Mouse (Mus musculus) heart, adult 2 months (tissue): Measurements from ENCODE around the gene Zfp345. TPM values are rescaled to one million over a fixed set of nuclear protein-coding genes. Genes with fewer than 3 reads are reported as not detected.
A peak's percentile ranks its signal among the peaks of the same experiment; 100 is the strongest.
"Not testable (repeated sequence)": the region's sequence is repeated elsewhere in the genome, so short reads cannot be mapped to it uniquely, and the experiment has no call there.

Experiments
- DNase-seq, 2 experiments: peaks; one replicate each; pipeline ENCODE4 v3.0.0; 2021
- H3K27ac ChIP-seq: fragments of 200-600 bp; 2 replicates; pipeline ENCODE4 v1.8.1; 2022
- H3K27me3 ChIP-seq: fragments of 200-500 bp; 2 replicates; pipeline ENCODE4 v1.6.1; 2012; ENCODE audit warnings: mild to moderate bottlenecking, low read length, inconsistent platforms, mixed read lengths; ENCODE audit not compliant: control insufficient read depth, insufficient read depth
- H3K36me3 ChIP-seq: fragments of 200-500 bp; 2 replicates; pipeline ENCODE4 v1.6.1; 2012; ENCODE audit warnings: low read length, inconsistent platforms; ENCODE audit not compliant: control insufficient read depth, insufficient read depth
- H3K4me1 ChIP-seq: fragments of 200-500 bp; 2 replicates; pipeline ENCODE4 v1.6.1; 2011; ENCODE audit warnings: low read length; ENCODE audit not compliant: control insufficient read depth, insufficient read depth
- H3K4me3 ChIP-seq: fragments of 200-600 bp; 2 replicates; pipeline ENCODE4 v1.8.1; 2022
- H3K79me2 ChIP-seq: fragments of 200-500 bp; replicated peaks from 2 replicates; pipeline ENCODE4 v1.6.1; 2012; ENCODE audit warnings: mild to moderate bottlenecking, inconsistent platforms, low read length, moderate library complexity, mixed read lengths; ENCODE audit not compliant: control insufficient read depth, insufficient read depth
- H3K9ac ChIP-seq: fragments of 200-500 bp; 2 replicates; pipeline ENCODE4 v1.6.1; 2012; ENCODE audit warnings: low read depth, mild to moderate bottlenecking, control low read depth, inconsistent platforms, low read length, mixed read lengths
- CTCF ChIP-seq: fragments of 200-600 bp; IDR thresholded peaks from 2 replicates; pipeline ENCODE4 v1.8.1; 2022; ENCODE audit warnings: antibody characterized with exemption, mild to moderate bottlenecking, moderate library complexity
- EP300 ChIP-seq: fragments of 200-500 bp; IDR thresholded peaks from 2 replicates; pipeline ENCODE4 v1.6.1; 2011; ENCODE audit warnings: low read depth, low read length, control low read depth; ENCODE audit not compliant: insufficient read depth
- POLR2A ChIP-seq: fragments of 200-500 bp; IDR thresholded peaks from 2 replicates; pipeline ENCODE4 v1.6.1; 2011; ENCODE audit warnings: mild to moderate bottlenecking, low read depth, low read length, control low read depth; ENCODE audit not compliant: insufficient read depth
- WGBS: fragments of 180-500 bp; shearing (Covaris S2); methylation state at CpG from one replicate; pipeline ENCODE4 v1.1.7; 2018; 5-methylcytosine and 5-hydroxymethylcytosine counted together
- intact Hi-C: fragments of 180-260 bp; cut with DNase I; formaldehyde crosslinking; loops from one replicate; pipeline ENCODE4 v1.15.1; 2025
- long read RNA-seq: library from polyadenylated mRNA; stranded (forward); transcript quantifications from one replicate; pipeline ENCODE4 v2.0.0, GENCODE M21; 2021
- polyA plus RNA-seq: library from polyadenylated mRNA; depleted of rRNA; stranded (reverse); fragments of >200 nt; gene quantifications from 2 replicates; pipeline ENCODE4 v1.2.3, GENCODE M21; 2012; rRNA removed
- total RNA-seq, 2 experiments: library from RNA; stranded (reverse); gene quantifications; 2 replicates each; pipeline ENCODE4 v1.2.3; 2021

Gene Zfp345
- under 1 TPM in 1 of 2 experiments, not detected in 1; 0.14 TPM for total RNA-seq
- not detected in 2 replicates for polyA plus RNA-seq
- long read RNA-seq, result 0 reads

- H3K36me3 ChIP-seq, H3K4me1 ChIP-seq, H3K4me3 ChIP-seq, intact Hi-C loops, H3K9ac ChIP-seq, H3K27me3 ChIP-seq, H3K27ac ChIP-seq, H3K79me2 ChIP-seq: not testable (repeated sequence)
- WGBS, result 54% methylated on average over 8 of the region's 8 CpGs
- DNase-seq, result peak in 1 of 2 experiments; percentile 5
- TF ChIP-seq CTCF, result peak; percentile 45
Measured at GRCm38 (mm10) chr2:150484939-150485778, at the start of gene Zfp345. Zfp345 (minus strand) TSS chr2:150485091.

DNA sequence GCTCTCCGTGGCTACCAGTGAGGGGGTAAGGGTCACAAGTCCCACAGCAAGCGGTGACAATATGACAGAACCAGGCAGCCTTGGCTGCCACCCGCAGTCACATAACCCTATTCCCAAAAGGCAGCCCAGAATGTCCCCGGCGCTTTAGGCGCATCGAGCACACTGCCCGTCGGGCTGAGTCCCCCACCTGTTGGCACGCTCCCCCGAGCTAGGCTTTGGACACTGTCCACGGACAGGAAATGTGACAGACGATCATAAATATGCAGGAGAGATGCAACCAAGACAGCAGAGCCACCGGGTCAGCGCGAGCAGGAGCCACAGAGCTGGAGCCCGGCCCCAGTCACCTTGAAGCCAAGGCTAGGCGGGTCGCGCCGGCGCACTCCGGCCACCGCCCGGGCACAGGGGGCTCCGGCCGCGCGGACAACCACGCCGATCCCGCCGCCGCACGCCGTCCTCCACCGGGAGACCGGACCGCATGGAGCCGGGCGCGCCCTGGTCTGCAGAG, 40.9 kb upstream of the Zfp345 start:
- no peak overlapping the region for H3K4me3 ChIP-seq
- intact Hi-C loops, result no loop called here
- no peak overlapping the region for H3K27ac ChIP-seq
- no peaks in the 10 kb centered on the region for H3K36me3 ChIP-seq
- no peak overlapping the region for H3K9ac ChIP-seq
- TF ChIP-seq POLR2A (no peak), EP300 (no peak), CTCF (no peak)
- DNase-seq, result no peak
- no peaks in the 10 kb centered on the region for H3K4me1 ChIP-seq
- WGBS, result 4% methylated on average over 42 of the region's 42 CpGs
- no peaks in the 10 kb centered on the region for H3K79me2 ChIP-seq
- H3K27me3 ChIP-seq, result peaks cover 6% of the 10 kb centered on the region

GRCm38 (mm10) chr2:150512837-150513236, 27.9 kb upstream of the Zfp345 start:
- Histone ChIP-seq H3K27ac (no peak overlapping the region), H3K27me3 (no peaks in the 10 kb centered on the region), H3K4me1 (no peaks in the 10 kb centered on the region), H3K9ac (no peak overlapping the region), H3K4me3 (no peak overlapping the region), H3K79me2 (no peaks in the 10 kb centered on the region), H3K36me3 (no peaks in the 10 kb centered on the region)
- intact Hi-C loops, result no loop called here
- TF ChIP-seq POLR2A, result no peak
- no peak for TF ChIP-seq EP300
- 52% methylated on average over 3 of the region's 3 CpGs for WGBS
- DNase-seq, result no peak

GRCm38 (mm10) chr2:150500124-150500973, 15.5 kb upstream of the Zfp345 start:
- H3K4me1 ChIP-seq, H3K36me3 ChIP-seq, H3K27ac ChIP-seq, DNase-seq, H3K27me3 ChIP-seq, H3K4me3 ChIP-seq, H3K9ac ChIP-seq, intact Hi-C loops, H3K79me2 ChIP-seq: not testable (repeated sequence)
- WGBS, result 39% methylated on average over 60 of the region's 60 CpGs

GRCm38 (mm10) chr2:150493031-150493430, 8.1 kb upstream of the Zfp345 start:
- WGBS, result 80% methylated on average over 2 of the region's 2 CpGs
- H3K9ac ChIP-seq, result no peak overlapping the region
- no peaks in the 10 kb centered on the region for H3K4me1 ChIP-seq
- H3K79me2 ChIP-seq, result no peaks in the 10 kb centered on the region
- H3K27ac ChIP-seq, result no peak overlapping the region
- no peaks in the 10 kb centered on the region for H3K27me3 ChIP-seq
- no peak overlapping the region for H3K4me3 ChIP-seq
- H3K36me3 ChIP-seq, result no peaks in the 10 kb centered on the region
- TF ChIP-seq POLR2A (no peak), EP300 (no peak), CTCF (no peak)
- DNase-seq, result no peak
- intact Hi-C loops, result no loop called here

DNA sequence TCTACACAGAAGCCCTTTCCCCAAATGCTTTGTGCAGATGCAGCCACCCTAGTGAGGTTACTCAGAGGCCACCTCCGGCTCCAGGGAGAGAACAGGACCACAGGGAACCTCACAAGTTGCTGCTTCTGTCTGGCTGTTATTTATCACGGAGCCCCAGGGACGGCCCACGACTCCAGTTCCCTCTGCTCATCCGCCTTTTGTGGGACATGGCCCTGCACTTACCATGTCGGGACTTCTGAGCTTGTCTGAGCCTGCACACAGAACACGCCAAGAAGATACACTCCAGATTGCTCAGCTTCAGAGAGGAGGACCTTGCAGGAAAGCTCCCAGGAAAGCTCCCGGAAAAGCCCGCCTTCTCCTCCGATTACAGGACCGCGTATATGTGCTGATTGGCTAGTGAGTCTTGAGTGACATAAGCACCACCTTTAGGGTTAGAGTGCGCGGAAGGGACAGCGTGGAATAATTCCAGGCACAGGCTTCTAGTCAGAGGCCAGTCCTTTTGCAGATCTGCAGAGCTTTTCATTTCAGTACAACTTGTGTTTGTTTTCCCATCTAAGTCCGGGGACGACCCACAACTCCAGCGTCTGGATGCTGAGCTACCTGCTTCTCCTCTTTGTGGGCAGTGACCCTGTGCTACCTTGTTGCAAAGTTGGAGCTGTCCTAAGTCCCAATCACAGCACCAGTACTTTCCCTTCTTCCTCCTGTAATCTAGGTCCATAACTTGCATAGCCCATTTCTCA, 33.5 kb downstream of the Zfp345 start, which contains the start of gene Zfp442:
Gene Zfp442 (minus strand): TSS at position 307 of the 740 bp plus-strand sequence.
- H3K9ac ChIP-seq, result peak within 1 kb of the TSS; percentile 49
- intact Hi-C loops, H3K27me3 ChIP-seq, H3K36me3 ChIP-seq, H3K79me2 ChIP-seq, H3K4me1 ChIP-seq: not testable (repeated sequence)
- 2% methylated on average over 18 of the region's 18 CpGs for WGBS
- peak within 1 kb of the TSS; percentile 49 for H3K27ac ChIP-seq
- H3K4me3 ChIP-seq, result peak within 1 kb of the TSS; percentile 54
- peak; percentile 75 to 82 for DNase-seq

GRCm38 (mm10) chr2:150439084-150439483, 45.8 kb downstream of the Zfp345 start:
- 93% methylated on average over 1 of the region's 1 CpGs for WGBS
- intact Hi-C loops, result not testable (repeated sequence)

More at GRCm38 (mm10) chr2:150439084-150439483, 45.8 kb downstream of the Zfp345 start:
- H3K27me3 ChIP-seq, H3K27ac ChIP-seq, H3K4me1 ChIP-seq, H3K4me3 ChIP-seq, H3K36me3 ChIP-seq, H3K79me2 ChIP-seq, DNase-seq, H3K9ac ChIP-seq: not testable (repeated sequence)
